Mouse (Mus musculus) neural tube, embryonic 14.5 days (tissue): ENCODE measurements around the gene Spata1. TPM values are rescaled to one million over a fixed set of nuclear protein-coding genes. Genes with fewer than 3 reads are reported as not detected.

Experiments used
- polyA plus RNA-seq: library from polyadenylated mRNA; unstranded; fragments of >200 nt; fragmentation: Nextera tagmentation; extraction: Ambion mirVana; gene quantifications from 2 replicates; pipeline ENCODE4 v1.2.1, GENCODE M21; 2014

The Spata1 gene
- polyA plus RNA-seq, 1 experiment from 2014 or later: 6.2 TPM

Other genes with a start within 250 kb of the Spata1 start
- gene Ssx2ip, start 95.1 kb downstream of the Spata1 start, polyA plus RNA-seq: 14.8 and 18.1 TPM in 2 replicates
- gene Ctbs, start 50.0 kb downstream of the Spata1 start, polyA plus RNA-seq: 5.3 and 6.6 TPM in 2 replicates
- gene Gng5, start 54 bp upstream of the Spata1 start, polyA plus RNA-seq: 276 and 331 TPM in 2 replicates
- gene Rpf1, start 21.7 kb upstream of the Spata1 start, polyA plus RNA-seq: 40.0 and 43.8 TPM in 2 replicates
- not detected in 2 replicates for gene Uox, start 70.7 kb upstream of the Spata1 start, polyA plus RNA-seq
- gene Dnase2b, start 115.8 kb upstream of the Spata1 start, polyA plus RNA-seq: not detected in 2 replicates
- gene 4930503B20Rik, start 151.6 kb upstream of the Spata1 start, polyA plus RNA-seq: 0.13 TPM in 1 of 2 replicates, not detected in the other
- gene Samd13, start 185.8 kb upstream of the Spata1 start, polyA plus RNA-seq: 0.43 TPM in 1 of 2 replicates, not detected in the other